Mouse (Mus musculus) hindbrain, postnatal 0 days (tissue): Measurements from ENCODE around the gene Ndufb3. TPM values are rescaled to one million over a fixed set of nuclear protein-coding genes. Genes with fewer than 3 reads are reported as not detected.
"Not testable (repeated sequence)": the region's sequence is repeated elsewhere in the genome, so short reads cannot be mapped to it uniquely, and the experiment has no call there.

Experiments
- ATAC-seq: fragments of 200-750 bp; cut with Nextera tagmentation; 2 replicates; pipeline ENCODE4 v1.8.0; 2017; ENCODE audit warnings: mild to moderate bottlenecking, moderate TSS enrichment, moderate library complexity
- DNase-seq: peaks from one replicate; pipeline ENCODE4 v3.0.0-alpha.2; 2015; ENCODE audit warnings: low spot score
- H3K27ac ChIP-seq: fragments of 300-500 bp; sonication (generic); 2 replicates; pipeline ENCODE4 v1.5.1; 2014; ENCODE audit warnings: mild to moderate bottlenecking
- H3K27me3 ChIP-seq: fragments of 300-500 bp; sonication (generic); 2 replicates; pipeline ENCODE4 v1.6.1; 2014; ENCODE audit warnings: low read length, mixed read lengths; ENCODE audit not compliant: insufficient read depth
- H3K36me3 ChIP-seq: fragments of 300-500 bp; sonication (generic); 2 replicates; pipeline ENCODE4 v1.6.1; 2014; ENCODE audit warnings: low read length, mixed read lengths; ENCODE audit not compliant: insufficient read depth
- H3K4me1 ChIP-seq: fragments of 300-500 bp; sonication (generic); 2 replicates; pipeline ENCODE4 v1.6.1; 2014; ENCODE audit warnings: antibody characterized with exemption, low read length, mixed read lengths; ENCODE audit not compliant: insufficient read depth
- H3K4me2 ChIP-seq: fragments of 300-500 bp; sonication (generic); 2 replicates; pipeline ENCODE4 v1.6.1; 2014; ENCODE audit warnings: low read depth, mild to moderate bottlenecking, low read length, moderate library complexity, mixed read lengths
- H3K4me3 ChIP-seq: fragments of 300-500 bp; sonication (generic); 2 replicates; pipeline ENCODE4 v1.5.1; 2014; ENCODE audit warnings: low read length
- H3K9ac ChIP-seq: fragments of 300-500 bp; sonication (generic); replicated peaks from 2 replicates; pipeline ENCODE4 v1.6.1; 2014; ENCODE audit warnings: mild to moderate bottlenecking, low read length, moderate library complexity, mixed read lengths
- H3K9me3 ChIP-seq: fragments of 300-500 bp; sonication (generic); 2 replicates; pipeline ENCODE4 v1.6.1; 2016; ENCODE audit warnings: low read length, mixed read lengths
- CTCF ChIP-seq: IDR thresholded peaks from 2 replicates; pipeline ENCODE4 v1.5.1; 2016; ENCODE audit warnings: antibody characterized with exemption, control low read depth, low read depth
- WGBS: fragments of 180-500 bp; shearing (Covaris S2); extraction: QIAGEN DNeasy Blood & Tissue Kit; methylation state at CpG from one replicate; pipeline ENCODE4 v1.1.7; 2014; 5-methylcytosine and 5-hydroxymethylcytosine counted together
- polyA plus RNA-seq: library from polyadenylated mRNA; unstranded; fragments of >200 nt; fragmentation: Nextera tagmentation; extraction: Ambion mirVana; gene quantifications from 2 replicates; pipeline ENCODE4 v1.2.1, GENCODE M21; 2015
- total RNA-seq: library from RNA; depleted of rRNA; stranded (reverse); fragments of >200 nt; gene quantifications from 2 replicates; pipeline ENCODE4 v1.2.3, GENCODE M21; 2014

The Ndufb3 gene
- total and polyA plus RNA-seq, 2 experiments from 2014 or later = 54.6 to 232 TPM

- no peaks in the 10 kb centered on the region for H3K27me3 ChIP-seq
- H3K36me3 ChIP-seq = no peaks in the 10 kb centered on the region
- ATAC-seq (no peak), DNase-seq (no peak)
- H3K9ac ChIP-seq = no peak overlapping the region
- H3K4me3 ChIP-seq = no peak overlapping the region
- H3K27ac ChIP-seq = no peak overlapping the region
- H3K4me2 ChIP-seq = no peak overlapping the region
- no peaks in the 10 kb centered on the region for H3K4me1 ChIP-seq
- 81% methylated on average over 4 of the region's 4 CpGs for WGBS
- TF ChIP-seq CTCF = no peak
- H3K9me3 ChIP-seq = no peaks in the 10 kb centered on the region
Measured at GRCm38 (mm10) chr1:58603738-58604137, 17.6 kb downstream of the Ndufb3 start.

- not testable (repeated sequence) for H3K4me2 ChIP-seq, H3K27ac ChIP-seq, H3K4me1 ChIP-seq, H3K9me3 ChIP-seq, H3K9ac ChIP-seq, H3K36me3 ChIP-seq, DNase-seq, ATAC-seq, H3K27me3 ChIP-seq, H3K4me3 ChIP-seq
- WGBS = 91% methylated on average over 5 of the region's 5 CpGs
Measured at GRCm38 (mm10) chr1:58609591-58609990, 23.4 kb downstream of the Ndufb3 start.

- ATAC-seq (no peak), DNase-seq (no peak)
- H3K9me3 ChIP-seq = no peaks in the 10 kb centered on the region
- no peak for TF ChIP-seq CTCF
- H3K36me3 ChIP-seq = no peaks in the 10 kb centered on the region
- H3K4me1 ChIP-seq = no peaks in the 10 kb centered on the region
- no peak overlapping the region for H3K4me3 ChIP-seq
- no peak overlapping the region for H3K9ac ChIP-seq
- H3K27ac ChIP-seq = no peak overlapping the region
- WGBS = 86% methylated on average over 1 of the region's 1 CpGs
- no peak overlapping the region for H3K4me2 ChIP-seq
- no peaks in the 10 kb centered on the region for H3K27me3 ChIP-seq
Measured at GRCm38 (mm10) chr1:58610166-58610565, 24.0 kb downstream of the Ndufb3 start.

GRCm38 (mm10) chr1:58610611-58611010 lies 24.4 kb downstream of the Ndufb3 start:
- 56% methylated on average over 1 of the region's 1 CpGs for whole genome bisulfite sequencing
- H3K9me3 ChIP-seq = no peaks in the 10 kb centered on the region

GRCm38 (mm10) chr1:58613786-58614185 lies 27.6 kb downstream of the Ndufb3 start:
- no peak overlapping the region for H3K27ac ChIP-seq
- no peaks in the 10 kb centered on the region for H3K36me3 ChIP-seq
- peak; percentile 12 for DNase-seq

More at GRCm38 (mm10) chr1:58610611-58611010, 24.4 kb downstream of the Ndufb3 start:
- no peak overlapping the region for H3K4me2 ChIP-seq
- H3K4me3 ChIP-seq = no peak overlapping the region
- H3K27me3 ChIP-seq = no peaks in the 10 kb centered on the region
- no peak for DNase-seq
- no peak overlapping the region for H3K27ac ChIP-seq
- no peaks in the 10 kb centered on the region for H3K36me3 ChIP-seq
- TF ChIP-seq CTCF = no peak
- no peak overlapping the region for H3K9ac ChIP-seq
- no peaks in the 10 kb centered on the region for H3K4me1 ChIP-seq
- ATAC-seq = no peak

GRCm38 (mm10) chr1:58614424-58614823 lies 28.2 kb downstream of the Ndufb3 start:
- TF ChIP-seq CTCF = no peak

More at GRCm38 (mm10) chr1:58613786-58614185, 27.6 kb downstream of the Ndufb3 start:
- Histone ChIP-seq H3K9ac (no peak overlapping the region), H3K9me3 (no peaks in the 10 kb centered on the region), H3K4me1 (no peaks in the 10 kb centered on the region), H3K4me2 (no peak overlapping the region), H3K27me3 (no peaks in the 10 kb centered on the region), H3K4me3 (no peak overlapping the region)
- 84% methylated on average over 6 of the region's 6 CpGs for WGBS
- TF ChIP-seq CTCF = no peak
- ATAC-seq = no peak

GRCm38 (mm10) chr1:58615146-58615545 lies 29.0 kb downstream of the Ndufb3 start:
- no peak for TF ChIP-seq CTCF

More at GRCm38 (mm10) chr1:58614424-58614823, 28.2 kb downstream of the Ndufb3 start:
- Histone ChIP-seq H3K4me1 (no peaks in the 10 kb centered on the region), H3K9ac (no peak overlapping the region), H3K9me3 (no peaks in the 10 kb centered on the region), H3K27me3 (no peaks in the 10 kb centered on the region), H3K4me2 (no peak overlapping the region), H3K36me3 (no peaks in the 10 kb centered on the region), H3K4me3 (no peak overlapping the region), H3K27ac (no peak overlapping the region)
- DNase-seq (no peak), ATAC-seq (no peak)
- 81% methylated on average over 3 of the region's 3 CpGs for WGBS

More at GRCm38 (mm10) chr1:58615146-58615545, 29.0 kb downstream of the Ndufb3 start:
- H3K4me3 ChIP-seq = no peak overlapping the region
- DNase-seq (no peak), ATAC-seq (no peak)
- no peaks in the 10 kb centered on the region for H3K9me3 ChIP-seq
- 83% methylated on average over 4 of the region's 4 CpGs for WGBS
- H3K4me1 ChIP-seq = no peaks in the 10 kb centered on the region
- H3K27me3 ChIP-seq = no peaks in the 10 kb centered on the region
- no peak overlapping the region for H3K27ac ChIP-seq
- H3K9ac ChIP-seq = no peak overlapping the region
- no peak overlapping the region for H3K4me2 ChIP-seq
- H3K36me3 ChIP-seq = no peaks in the 10 kb centered on the region
